Mouse (Mus musculus): ENCODE measurements at regions not wholly inside any gene's neighbourhood (a gene's known extent, or its start where the extent isn't known, plus 50 kb on each side); places are given as distances from the start of the nearest gene placed in this dataset.

DNA sequence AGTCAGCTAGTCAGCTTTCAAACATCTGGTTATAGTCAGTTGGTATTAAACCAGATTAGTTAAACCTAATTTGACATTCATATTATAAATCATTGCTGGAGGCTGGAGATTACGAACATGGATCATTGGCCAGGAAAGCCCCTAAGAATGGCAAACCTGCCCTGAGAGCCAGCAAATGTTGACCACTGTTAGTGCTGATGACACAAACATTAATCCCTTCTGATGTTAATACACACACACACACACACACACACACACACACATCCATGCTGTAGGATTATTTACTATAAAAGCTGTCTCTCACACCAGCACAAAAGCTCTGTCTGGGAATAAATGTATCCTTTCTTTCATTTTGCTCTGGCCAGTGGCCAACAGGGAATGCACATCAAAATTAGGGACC is 329.4 kb upstream of the Atp2b1 start:
- Histone ChIP-seq H3K27me3 (no peaks in the 10 kb centered on the region), H3K4me3 (replicated peaks) (no peak overlapping the region), H3K4me1 (replicated peaks) (no peaks in the 10 kb centered on the region), H3K9ac (replicated peaks) (no peak overlapping the region), H3K4me2 (no peak overlapping the region), H3K36me3 (no peaks in the 10 kb centered on the region), H3K27ac (no peak overlapping the region), H3K9me3 (no peaks in the 10 kb centered on the region)
- 45% methylated on average over 1 of the region's 1 CpGs for WGBS
- ATAC-seq (ENCODE audit: insufficient number of reproducible peaks, insufficient read depth, low FRiP score, low TSS enrichment, low read depth) = no peak

GRCm38 (mm10) chr10:98589726-98590125 is 324.5 kb upstream of the Atp2b1 start:
- Histone ChIP-seq H3K4me3 (replicated peaks) (no peak overlapping the region), H3K9me3 (no peaks in the 10 kb centered on the region), H3K9ac (replicated peaks) (no peak overlapping the region), H3K4me2 (no peak overlapping the region), H3K27ac (no peak overlapping the region), H3K4me1 (replicated peaks) (peaks cover 5% of the 10 kb centered on the region; the same call in 1 of the 2 replicates), H3K36me3 (no peaks in the 10 kb centered on the region), H3K27me3 (no peaks in the 10 kb centered on the region)
- WGBS = 84% methylated on average over 14 of the region's 14 CpGs
- no peak for ATAC-seq (ENCODE audit: insufficient number of reproducible peaks, insufficient read depth, low FRiP score, low TSS enrichment, low read depth)

GRCm38 (mm10) chr10:98592154-98592553 is 322.1 kb upstream of the Atp2b1 start:
- H3K27ac ChIP-seq = no peak overlapping the region

DNA sequence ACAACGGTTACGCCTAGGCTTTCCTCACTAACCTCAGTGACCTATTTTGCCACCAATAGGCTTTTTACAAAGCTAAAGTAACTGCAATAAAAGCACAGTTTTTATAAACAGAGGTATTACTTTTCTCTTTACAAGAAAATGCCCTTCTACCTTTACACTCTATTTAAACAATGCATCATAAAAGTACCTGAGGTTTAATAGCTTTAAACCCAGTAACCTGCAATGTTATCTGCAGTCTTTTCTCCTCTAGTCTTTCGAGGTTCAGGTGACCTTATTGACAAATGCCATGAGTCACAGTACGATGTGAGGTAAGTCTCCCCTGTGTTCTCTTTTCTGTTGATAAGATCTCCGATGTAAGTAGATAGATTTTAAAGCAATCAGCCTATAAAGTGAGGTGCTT is 320.3 kb upstream of the Atp2b1 start:
- Histone ChIP-seq H3K9ac (replicated peaks) (no peak overlapping the region), H3K4me2 (no peak overlapping the region), H3K36me3 (no peaks in the 10 kb centered on the region), H3K4me3 (replicated peaks) (no peak overlapping the region), H3K27ac (no peak overlapping the region), H3K4me1 (replicated peaks) (peaks cover 5% of the 10 kb centered on the region; the same call in 1 of the 2 replicates), H3K27me3 (no peaks in the 10 kb centered on the region), H3K9me3 (no peaks in the 10 kb centered on the region)
- ATAC-seq (ENCODE audit: insufficient number of reproducible peaks, insufficient read depth, low FRiP score, low TSS enrichment, low read depth) = no peak
- 54% methylated on average over 5 of the region's 5 CpGs for WGBS

More at GRCm38 (mm10) chr10:98592154-98592553, 322.1 kb upstream of the Atp2b1 start:
- ATAC-seq (ENCODE audit: insufficient number of reproducible peaks, insufficient read depth, low FRiP score, low TSS enrichment, low read depth) = peak; percentile 71
- H3K4me1 ChIP-seq (replicated peaks) = peaks cover 5% of the 10 kb centered on the region; the same call in 1 of the 2 replicates
- H3K27me3 ChIP-seq = no peaks in the 10 kb centered on the region
- H3K4me2 ChIP-seq = no peak overlapping the region
- no peak overlapping the region for H3K4me3 ChIP-seq (replicated peaks)
- 32% methylated on average over 6 of the region's 6 CpGs for WGBS
- no peaks in the 10 kb centered on the region for H3K9me3 ChIP-seq
- no peaks in the 10 kb centered on the region for H3K36me3 ChIP-seq
- no peak overlapping the region for H3K9ac ChIP-seq (replicated peaks)

DNA sequence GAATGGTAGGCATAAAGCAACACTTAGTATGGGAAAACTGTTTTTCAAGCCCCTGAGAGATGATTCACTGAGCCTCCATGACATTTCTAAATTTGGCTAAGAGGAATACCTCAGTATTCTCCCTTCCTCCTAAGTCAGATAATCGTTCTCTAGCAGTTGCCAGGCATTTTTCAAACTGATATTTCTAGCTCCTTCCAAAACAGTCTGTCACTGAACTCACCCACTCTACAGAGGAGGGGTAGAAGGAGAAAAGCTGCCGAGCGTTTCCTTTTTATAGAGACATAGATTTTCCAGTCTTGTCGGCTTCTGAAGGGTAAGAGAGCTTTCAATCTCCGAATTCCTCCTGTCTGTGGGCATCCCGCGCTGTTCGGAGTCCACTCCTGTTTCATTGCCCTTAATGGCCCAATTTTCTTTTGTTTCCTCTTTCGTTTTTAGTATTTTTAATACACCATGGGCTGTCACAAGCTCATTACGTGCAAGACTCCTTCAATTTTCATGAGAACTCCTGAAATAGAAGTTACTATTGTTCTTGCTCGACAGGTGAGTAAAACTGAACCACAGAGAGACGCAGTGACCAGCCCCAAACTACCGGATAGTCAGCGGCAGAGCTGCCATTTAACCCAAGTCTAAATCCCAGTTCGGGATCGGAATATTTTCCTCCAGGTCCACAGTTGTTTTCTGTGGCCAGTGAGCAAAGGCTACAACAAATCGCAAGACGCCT is 305.8 kb upstream of the Atp2b1 start:
- Histone ChIP-seq H3K4me3 (replicated peaks) (no peak overlapping the region), H3K9me3 (no peaks in the 10 kb centered on the region), H3K4me2 (no peak overlapping the region), H3K36me3 (no peaks in the 10 kb centered on the region), H3K4me1 (replicated peaks) (no peaks in the 10 kb centered on the region), H3K27me3 (no peaks in the 10 kb centered on the region), H3K9ac (replicated peaks) (no peak overlapping the region), H3K27ac (no peak overlapping the region)
- no peak for ATAC-seq (ENCODE audit: insufficient number of reproducible peaks, insufficient read depth, low FRiP score, low TSS enrichment, low read depth)
- 90% methylated on average over 18 of the region's 18 CpGs for WGBS

- no peaks in the 10 kb centered on the region for H3K9me3 ChIP-seq
- no peak overlapping the region for H3K4me2 ChIP-seq
- H3K36me3 ChIP-seq = no peaks in the 10 kb centered on the region
- no peaks in the 10 kb centered on the region for H3K27me3 ChIP-seq
- no peaks in the 10 kb centered on the region for H3K4me1 ChIP-seq (replicated peaks)
- 81% methylated on average over 6 of the region's 6 CpGs for WGBS
- H3K9ac ChIP-seq (replicated peaks) = no peak overlapping the region
- ATAC-seq (ENCODE audit: insufficient number of reproducible peaks, insufficient read depth, low FRiP score, low TSS enrichment, low read depth) = no peak
- H3K4me3 ChIP-seq (replicated peaks) = no peak overlapping the region
- H3K27ac ChIP-seq = no peak overlapping the region
Measured at GRCm38 (mm10) chr10:98610708-98611107, 303.5 kb upstream of the Atp2b1 start.

- no peak overlapping the region for H3K9ac ChIP-seq (replicated peaks)
- no peak for ATAC-seq (ENCODE audit: insufficient number of reproducible peaks, insufficient read depth, low FRiP score, low TSS enrichment, low read depth)
- no peaks in the 10 kb centered on the region for H3K27me3 ChIP-seq
- WGBS = 85% methylated on average over 4 of the region's 4 CpGs
- no peak overlapping the region for H3K4me3 ChIP-seq (replicated peaks)
- H3K4me1 ChIP-seq (replicated peaks) = no peaks in the 10 kb centered on the region
- H3K27ac ChIP-seq = no peak overlapping the region
- H3K9me3 ChIP-seq = no peaks in the 10 kb centered on the region
- H3K36me3 ChIP-seq = no peaks in the 10 kb centered on the region
- no peak overlapping the region for H3K4me2 ChIP-seq
Measured at GRCm38 (mm10) chr10:98611707-98612360, 302.4 kb upstream of the Atp2b1 start.

DNA sequence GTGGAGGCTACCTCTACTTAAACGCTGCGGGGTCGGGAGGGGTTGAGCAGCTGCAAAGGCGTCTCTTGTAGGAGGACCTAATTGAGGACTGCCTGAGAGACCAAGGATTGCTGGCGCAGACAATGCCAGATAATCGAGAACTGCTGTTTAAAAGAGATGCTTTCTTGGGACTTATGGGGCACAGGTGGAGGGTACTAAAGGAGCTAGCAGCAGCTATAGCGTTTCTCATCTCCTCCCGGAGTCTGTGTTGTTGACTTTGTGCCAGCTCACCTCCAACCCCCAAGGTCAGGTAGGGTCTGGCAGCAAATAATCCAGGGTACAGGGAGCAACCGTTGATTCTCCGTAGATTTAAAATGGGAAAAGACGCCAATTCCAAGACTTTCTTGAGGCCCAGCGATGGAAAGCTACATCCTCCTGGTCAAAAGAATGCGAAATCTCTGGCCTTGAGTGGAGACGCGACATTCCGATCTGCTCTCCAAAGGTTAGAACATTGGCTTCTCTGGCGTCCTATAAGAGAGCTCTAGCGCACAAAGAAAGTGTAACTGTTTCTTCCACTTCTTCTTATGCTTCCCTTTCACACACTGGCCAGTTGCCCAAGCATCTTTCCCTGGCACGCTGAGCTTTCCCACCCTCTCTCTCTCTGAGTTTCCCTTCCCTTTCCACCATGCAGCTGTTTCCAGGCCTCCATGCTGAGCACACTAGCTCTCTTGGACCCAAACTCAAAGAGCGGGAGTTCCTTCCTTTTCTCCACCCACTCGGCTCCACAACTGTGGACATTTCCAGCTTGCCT is 295.3 kb upstream of the Atp2b1 start:
- 90% methylated on average over 21 of the region's 21 CpGs for WGBS
- Histone ChIP-seq H3K27me3 (no peaks in the 10 kb centered on the region), H3K4me1 (replicated peaks) (no peaks in the 10 kb centered on the region), H3K27ac (no peak overlapping the region), H3K9me3 (no peaks in the 10 kb centered on the region), H3K4me2 (no peak overlapping the region), H3K4me3 (replicated peaks) (no peak overlapping the region), H3K36me3 (no peaks in the 10 kb centered on the region), H3K9ac (replicated peaks) (no peak overlapping the region)
- ATAC-seq (ENCODE audit: insufficient number of reproducible peaks, insufficient read depth, low FRiP score, low TSS enrichment, low read depth) = no peak

- Histone ChIP-seq H3K4me3 (replicated peaks) (no peak overlapping the region), H3K27ac (no peak overlapping the region), H3K4me2 (no peak overlapping the region), H3K36me3 (no peaks in the 10 kb centered on the region), H3K27me3 (no peaks in the 10 kb centered on the region), H3K9me3 (no peaks in the 10 kb centered on the region), H3K9ac (replicated peaks) (no peak overlapping the region), H3K4me1 (replicated peaks) (no peaks in the 10 kb centered on the region)
- 81% methylated on average over 1 of the region's 1 CpGs for WGBS
- ATAC-seq (ENCODE audit: insufficient number of reproducible peaks, insufficient read depth, low FRiP score, low TSS enrichment, low read depth) = no peak
Measured at GRCm38 (mm10) chr10:98624103-98624502, 290.1 kb upstream of the Atp2b1 start.

GRCm38 (mm10) chr10:98624681-98625321 is 289.4 kb upstream of the Atp2b1 start:
- Histone ChIP-seq H3K4me2 (0 out of 2 replicates have a peak overlapping the region, but pooled peaks have one; percentile 27), H3K27me3 (no peaks in the 10 kb centered on the region), H3K36me3 (no peaks in the 10 kb centered on the region), H3K9ac (replicated peaks) (no peak overlapping the region), H3K9me3 (no peaks in the 10 kb centered on the region), H3K4me3 (replicated peaks) (no peak overlapping the region), H3K4me1 (replicated peaks) (no peaks in the 10 kb centered on the region), H3K27ac (no peak overlapping the region)
- ATAC-seq (ENCODE audit: insufficient number of reproducible peaks, insufficient read depth, low FRiP score, low TSS enrichment, low read depth) = no peak
- WGBS = 40% methylated on average over 12 of the region's 12 CpGs

DNA sequence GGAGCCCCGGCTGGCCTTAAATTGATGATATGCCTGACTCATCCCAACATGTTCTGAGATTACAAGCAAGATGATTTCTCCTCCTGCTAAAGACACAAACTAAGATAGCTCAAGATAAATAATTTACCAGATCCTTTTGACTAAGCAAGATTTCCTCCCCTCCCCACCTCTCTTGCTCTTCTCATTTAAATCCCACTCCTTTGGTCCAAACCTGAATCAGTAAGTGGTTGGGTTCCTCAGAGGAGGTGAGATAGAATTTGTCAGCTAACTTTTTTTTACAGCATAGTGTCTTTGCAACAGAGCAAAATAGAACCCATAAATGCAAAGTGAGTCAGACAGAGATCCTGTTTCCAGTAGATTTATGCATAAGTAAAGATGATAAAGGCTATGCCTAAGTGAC is 286.0 kb upstream of the Atp2b1 start:
- no peaks in the 10 kb centered on the region for H3K4me1 ChIP-seq (replicated peaks)
- H3K9me3 ChIP-seq = no peaks in the 10 kb centered on the region
- no peaks in the 10 kb centered on the region for H3K27me3 ChIP-seq
- no peaks in the 10 kb centered on the region for H3K36me3 ChIP-seq
- no peak overlapping the region for H3K4me3 ChIP-seq (replicated peaks)
- H3K9ac ChIP-seq (replicated peaks) = no peak overlapping the region
- no peak for ATAC-seq (ENCODE audit: insufficient number of reproducible peaks, insufficient read depth, low FRiP score, low TSS enrichment, low read depth)
- 95% methylated on average over 1 of the region's 1 CpGs for WGBS
- no peak overlapping the region for H3K4me2 ChIP-seq
- no peak overlapping the region for H3K27ac ChIP-seq

Data from limb, embryonic 12.5 days (tissue).